Mouse (Mus musculus): ENCODE results near the gene Mixl1. TPM values are rescaled to one million over a fixed set of nuclear protein-coding genes. Genes with fewer than 3 reads are reported as not detected.

The Mixl1 gene
- polyA plus RNA-seq, 1 experiment from 2014 or later = not detected

DNA sequence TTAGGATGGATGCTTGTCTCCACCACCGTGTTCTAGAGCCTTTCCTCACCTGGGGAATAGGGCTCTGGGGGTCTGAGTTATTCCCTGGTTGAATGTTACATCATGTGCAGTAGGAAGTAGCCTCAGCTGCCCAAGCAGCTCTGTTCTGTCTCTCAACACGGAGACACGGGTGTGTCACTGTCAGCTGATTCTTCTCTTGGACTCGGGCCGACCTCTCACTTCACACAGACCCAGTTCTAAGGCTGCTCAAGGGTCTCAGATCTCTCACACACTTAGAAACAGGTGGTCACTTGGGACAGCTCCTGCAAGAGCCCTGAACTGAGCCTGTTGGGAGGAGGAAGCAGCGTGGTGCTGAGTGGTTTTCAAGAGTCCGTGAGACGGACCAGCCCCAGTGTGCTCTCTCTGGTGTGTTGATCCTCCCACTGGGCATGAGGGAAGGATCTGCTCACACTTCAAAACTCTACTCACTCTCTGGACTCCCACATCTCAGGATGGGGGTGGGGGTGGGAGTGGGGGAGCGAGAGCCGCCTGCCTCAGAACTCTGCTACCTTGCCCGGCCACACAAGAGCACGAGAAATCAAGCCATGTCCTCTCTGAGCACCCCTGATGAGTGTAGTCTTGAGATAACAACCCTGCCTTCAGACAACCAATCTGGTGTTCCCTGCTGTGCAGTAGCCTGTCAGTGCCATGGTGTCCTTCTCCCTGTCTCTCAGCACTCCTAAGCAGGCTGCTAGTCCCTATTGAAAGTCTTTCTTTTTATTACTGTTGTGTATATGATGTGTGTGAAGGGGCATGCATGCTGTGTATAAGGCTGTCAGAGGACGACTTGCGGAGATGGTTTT is 12.3 kb upstream of the Mixl1 start:
- Histone ChIP-seq H3K9me3 (ENCODE audit: control insufficient read depth, low read length) (no peaks in the 10 kb centered on the region), H3K9ac (ENCODE audit: low read depth, low read length) (no peak overlapping the region), H3K4me3 (ENCODE audit: low read length) (no peak overlapping the region), H3K27ac (ENCODE audit: low read depth, low read length) (no peak overlapping the region), H3K27me3 (replicated peaks; ENCODE audit: control insufficient read depth, insufficient read depth, low read length) (no peaks in the 10 kb centered on the region), H3K4me2 (ENCODE audit: low read length) (no peak overlapping the region), H3K4me1 (ENCODE audit: control insufficient read depth, insufficient read depth, low read depth, low read length) (no peaks in the 10 kb centered on the region), H3K36me3 (ENCODE audit: control insufficient read depth, insufficient read depth, low read length) (no peaks in the 10 kb centered on the region)
- no peak for ATAC-seq
- WGBS = 80% methylated on average over 14 of the region's 14 CpGs

DNA sequence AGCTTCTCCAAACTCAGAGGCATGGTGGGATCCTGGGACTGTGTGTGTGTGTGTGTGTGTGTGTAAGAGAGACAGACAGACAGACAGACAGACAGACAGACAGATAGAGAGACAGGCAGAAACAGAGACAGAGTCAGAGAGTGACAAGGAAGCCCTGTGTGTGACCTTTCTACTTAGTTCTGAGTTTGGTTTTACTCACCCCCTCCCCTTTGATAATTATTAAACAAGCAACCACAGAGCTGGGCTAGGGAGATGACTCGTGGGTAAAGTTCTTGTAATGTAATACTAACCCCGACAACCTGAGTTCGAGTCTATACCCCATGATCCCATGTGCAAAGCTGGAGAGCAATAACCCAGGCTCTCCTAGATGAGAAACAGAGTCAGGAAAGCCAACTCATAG is 11.0 kb upstream of the Mixl1 start:
- no peak overlapping the region for H3K4me2 ChIP-seq (ENCODE audit: low read length)
- 84% methylated on average over 3 of the region's 3 CpGs for whole genome bisulfite sequencing
- H3K9ac ChIP-seq (ENCODE audit: low read depth, low read length) = no peak overlapping the region
- H3K9me3 ChIP-seq (ENCODE audit: control insufficient read depth, low read length) = no peaks in the 10 kb centered on the region
- H3K4me1 ChIP-seq (ENCODE audit: control insufficient read depth, insufficient read depth, low read depth, low read length) = no peaks in the 10 kb centered on the region
- H3K27ac ChIP-seq (ENCODE audit: low read depth, low read length) = no peak overlapping the region
- no peak for ATAC-seq
- H3K4me3 ChIP-seq (ENCODE audit: low read length) = no peak overlapping the region
- H3K27me3 ChIP-seq (replicated peaks; ENCODE audit: control insufficient read depth, insufficient read depth, low read length) = no peaks in the 10 kb centered on the region
- no peaks in the 10 kb centered on the region for H3K36me3 ChIP-seq (ENCODE audit: control insufficient read depth, insufficient read depth, low read length)

DNA sequence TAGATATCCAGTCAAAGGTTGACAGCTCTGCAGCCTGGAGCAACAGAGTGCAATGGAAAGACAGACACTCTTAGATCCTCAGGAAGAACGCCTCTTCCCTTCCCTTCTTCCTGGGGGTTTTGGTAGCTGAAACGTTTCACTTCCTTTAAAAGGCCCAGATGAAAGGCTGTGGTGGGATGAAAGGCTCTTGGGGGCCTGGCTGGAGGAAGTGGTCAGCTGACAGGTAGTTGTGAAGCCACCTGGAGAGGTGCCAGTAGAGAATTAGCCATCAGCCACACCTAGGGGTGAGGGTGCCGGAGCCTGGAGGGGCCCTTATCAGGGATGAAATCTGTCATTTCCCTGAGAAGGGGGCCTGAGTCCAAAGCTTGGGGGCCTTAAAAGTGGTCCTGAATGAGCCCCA is 10.5 kb upstream of the Mixl1 start:
- Histone ChIP-seq H3K9ac (ENCODE audit: low read depth, low read length) (no peak overlapping the region), H3K9me3 (ENCODE audit: control insufficient read depth, low read length) (no peaks in the 10 kb centered on the region), H3K4me2 (ENCODE audit: low read length) (no peak overlapping the region), H3K4me1 (ENCODE audit: control insufficient read depth, insufficient read depth, low read depth, low read length) (no peaks in the 10 kb centered on the region), H3K36me3 (ENCODE audit: control insufficient read depth, insufficient read depth, low read length) (no peaks in the 10 kb centered on the region), H3K4me3 (ENCODE audit: low read length) (no peak overlapping the region), H3K27ac (ENCODE audit: low read depth, low read length) (no peak overlapping the region), H3K27me3 (replicated peaks; ENCODE audit: control insufficient read depth, insufficient read depth, low read length) (no peaks in the 10 kb centered on the region)
- 63% methylated on average over 3 of the region's 3 CpGs for WGBS
- ATAC-seq = no peak

DNA sequence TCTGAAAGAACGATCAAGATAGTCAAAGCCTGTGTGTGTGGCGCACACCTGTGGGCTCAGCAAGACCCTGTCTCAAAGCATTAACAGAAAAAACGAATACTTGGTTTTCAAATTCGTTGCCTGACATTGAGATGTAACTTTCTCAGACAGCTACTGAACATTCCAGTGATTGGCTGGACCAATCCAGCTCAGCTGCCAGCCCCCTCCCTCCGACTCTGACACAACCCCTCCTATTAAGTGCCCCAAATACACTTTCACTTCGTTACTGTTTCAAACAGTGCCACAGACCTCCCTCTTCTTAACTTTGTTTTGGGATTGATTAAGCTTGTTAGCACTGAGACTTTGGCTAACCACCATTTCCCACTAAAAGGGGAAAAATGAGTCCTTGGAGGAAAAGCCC is 6.6 kb upstream of the Mixl1 start:
- Histone ChIP-seq H3K27ac (ENCODE audit: low read depth, low read length) (no peak overlapping the region), H3K4me1 (ENCODE audit: control insufficient read depth, insufficient read depth, low read depth, low read length) (no peaks in the 10 kb centered on the region), H3K36me3 (ENCODE audit: control insufficient read depth, insufficient read depth, low read length) (no peaks in the 10 kb centered on the region), H3K9me3 (ENCODE audit: control insufficient read depth, low read length) (no peaks in the 10 kb centered on the region), H3K9ac (ENCODE audit: low read depth, low read length) (no peak overlapping the region), H3K27me3 (replicated peaks; ENCODE audit: control insufficient read depth, insufficient read depth, low read length) (no peaks in the 10 kb centered on the region), H3K4me3 (ENCODE audit: low read length) (no peak overlapping the region), H3K4me2 (ENCODE audit: low read length) (peak overlapping the region; percentile 30)
- 59% methylated on average over 6 of the region's 6 CpGs for WGBS
- no peak for ATAC-seq

DNA sequence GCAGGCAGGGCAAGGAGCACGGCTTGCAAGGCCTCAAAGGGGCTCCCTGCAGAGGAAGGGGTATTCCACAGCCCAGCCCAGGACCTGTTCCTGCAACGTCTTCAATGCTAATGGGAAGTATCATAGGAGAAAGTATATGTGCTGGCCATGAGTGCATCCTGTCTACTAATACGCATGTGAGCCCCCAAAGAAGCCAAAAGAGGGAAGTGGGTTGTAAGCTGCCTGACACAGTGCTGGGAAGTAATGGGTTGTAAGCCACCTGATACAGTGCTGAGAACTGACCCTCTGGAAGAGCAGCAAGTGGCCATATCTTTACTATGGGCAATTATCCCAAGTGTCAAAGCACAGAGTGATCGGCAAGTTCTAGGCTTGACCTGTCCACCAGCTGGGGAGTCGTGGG is 1.2 kb upstream of the Mixl1 start:
- H3K27me3 ChIP-seq (replicated peaks; ENCODE audit: control insufficient read depth, insufficient read depth, low read length) = peaks cover 35% of the 10 kb centered on the region
- WGBS = 68% methylated on average over 5 of the region's 5 CpGs
- H3K4me2 ChIP-seq (ENCODE audit: low read length) = no peak overlapping the region
- no peak overlapping the region for H3K4me3 ChIP-seq (ENCODE audit: low read length)
- H3K9ac ChIP-seq (ENCODE audit: low read depth, low read length) = no peak overlapping the region
- H3K36me3 ChIP-seq (ENCODE audit: control insufficient read depth, insufficient read depth, low read length) = no peaks in the 10 kb centered on the region
- ATAC-seq = no peak
- H3K9me3 ChIP-seq (ENCODE audit: control insufficient read depth, low read length) = no peaks in the 10 kb centered on the region
- H3K4me1 ChIP-seq (ENCODE audit: control insufficient read depth, insufficient read depth, low read depth, low read length) = peaks cover 4% of the 10 kb centered on the region; the same call in 1 of the 2 replicates
- no peak overlapping the region for H3K27ac ChIP-seq (ENCODE audit: low read depth, low read length)

DNA sequence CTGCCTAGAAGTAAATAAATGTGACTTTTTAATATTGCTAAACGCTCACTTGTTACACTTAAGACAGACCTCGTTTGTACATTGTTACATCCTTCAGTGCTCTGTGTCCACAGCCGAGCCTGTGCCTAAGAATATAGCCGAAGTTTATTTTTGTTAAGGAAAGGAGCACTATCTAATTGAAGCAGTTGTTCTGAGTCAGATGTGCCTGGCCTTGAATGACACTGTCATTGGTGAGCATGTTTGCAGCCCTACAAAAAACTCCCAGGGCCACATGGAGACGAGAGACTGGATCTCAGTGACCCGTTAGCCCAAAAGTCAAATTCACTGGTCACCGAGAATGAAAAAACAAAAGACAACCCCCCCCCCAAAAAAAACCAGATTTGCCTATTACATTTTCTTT is 5.5 kb downstream of the Mixl1 start:
- H3K36me3 ChIP-seq (ENCODE audit: control insufficient read depth, insufficient read depth, low read length) = peaks cover 6% of the 10 kb centered on the region; the same call in 1 of the 2 replicates
- ATAC-seq = no peak
- no peak overlapping the region for H3K27ac ChIP-seq (ENCODE audit: low read depth, low read length)
- peaks cover 15% of the 10 kb centered on the region for H3K27me3 ChIP-seq (replicated peaks; ENCODE audit: control insufficient read depth, insufficient read depth, low read length)
- no peak overlapping the region for H3K4me3 ChIP-seq (ENCODE audit: low read length)
- no peak overlapping the region for H3K4me2 ChIP-seq (ENCODE audit: low read length)
- no peaks in the 10 kb centered on the region for H3K9me3 ChIP-seq (ENCODE audit: control insufficient read depth, low read length)
- 94% methylated on average over 7 of the region's 7 CpGs for WGBS
- no peak overlapping the region for H3K9ac ChIP-seq (ENCODE audit: low read depth, low read length)
- no peaks in the 10 kb centered on the region for H3K4me1 ChIP-seq (ENCODE audit: control insufficient read depth, insufficient read depth, low read depth, low read length)

Other genes with a start within 250 kb of the Mixl1 start
- 15.1 and 18.6 TPM in 2 replicates for gene Stum, start 213.5 kb downstream of the Mixl1 start, polyA plus RNA-seq (2015; fragmentation: Nextera tagmentation; extraction: Ambion mirVana)
- 80.2 and 91.9 TPM in 2 replicates for gene Parp1, start 128.1 kb downstream of the Mixl1 start, polyA plus RNA-seq (2015; fragmentation: Nextera tagmentation; extraction: Ambion mirVana)
- 7.8 and 9.1 TPM in 2 replicates for gene Lin9, start 55.9 kb downstream of the Mixl1 start, polyA plus RNA-seq (2015; fragmentation: Nextera tagmentation; extraction: Ambion mirVana)
- 21.8 and 22.5 TPM in 2 replicates for gene Acbd3, start 29.0 kb upstream of the Mixl1 start, polyA plus RNA-seq (2015; fragmentation: Nextera tagmentation; extraction: Ambion mirVana)
- 2,228 and 2,423 TPM in 2 replicates for gene H3f3a, start 116.9 kb upstream of the Mixl1 start, polyA plus RNA-seq (2015; fragmentation: Nextera tagmentation; extraction: Ambion mirVana)
- gene Sde2, start 154.1 kb upstream of the Mixl1 start, polyA plus RNA-seq (2015; fragmentation: Nextera tagmentation; extraction: Ambion mirVana) = 28.7 and 32.2 TPM in 2 replicates
- 4.8 and 5.6 TPM in 2 replicates for gene Lefty2, start 196.1 kb upstream of the Mixl1 start, polyA plus RNA-seq (2015; fragmentation: Nextera tagmentation; extraction: Ambion mirVana)
- gene Pycr2, start 207.3 kb upstream of the Mixl1 start, polyA plus RNA-seq (2015; fragmentation: Nextera tagmentation; extraction: Ambion mirVana) = 74.6 and 75.6 TPM in 2 replicates
- 0.16 and 0.25 TPM in 2 replicates for gene Lefty1, start 238.0 kb upstream of the Mixl1 start, polyA plus RNA-seq (2015; fragmentation: Nextera tagmentation; extraction: Ambion mirVana)
- 2.1 and 2.6 TPM in 2 replicates for gene Tmem63a, start 245.3 kb upstream of the Mixl1 start, polyA plus RNA-seq (2015; fragmentation: Nextera tagmentation; extraction: Ambion mirVana)